Mouse (Mus musculus): ENCODE measurements at regions not wholly inside any gene's neighbourhood (a gene's known extent, or its start where the extent isn't known, plus 50 kb on each side); places are given as distances from the start of the nearest gene placed in this dataset.

DNA sequence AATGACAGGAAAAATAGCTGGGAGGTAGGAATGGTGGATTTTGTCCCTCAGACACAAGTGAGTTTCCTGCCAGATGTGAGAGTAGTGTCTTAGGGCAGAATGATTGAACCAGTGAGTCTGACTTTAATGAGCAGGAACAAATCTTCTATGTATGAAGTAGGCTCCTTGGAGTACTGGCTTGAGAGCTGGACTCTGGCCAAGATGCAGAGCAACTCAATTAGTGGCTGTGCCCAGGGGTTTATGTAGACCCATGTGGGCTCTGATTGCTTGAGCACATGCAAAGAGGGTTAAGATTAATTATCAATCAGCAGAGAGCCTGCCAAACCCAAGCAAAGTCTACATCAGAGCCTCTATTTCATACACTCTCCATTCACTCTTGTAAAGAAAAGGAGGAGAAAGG lies 92.9 kb upstream of the Htr1b start:
- peak; percentile 2 for DNase-seq

DNA sequence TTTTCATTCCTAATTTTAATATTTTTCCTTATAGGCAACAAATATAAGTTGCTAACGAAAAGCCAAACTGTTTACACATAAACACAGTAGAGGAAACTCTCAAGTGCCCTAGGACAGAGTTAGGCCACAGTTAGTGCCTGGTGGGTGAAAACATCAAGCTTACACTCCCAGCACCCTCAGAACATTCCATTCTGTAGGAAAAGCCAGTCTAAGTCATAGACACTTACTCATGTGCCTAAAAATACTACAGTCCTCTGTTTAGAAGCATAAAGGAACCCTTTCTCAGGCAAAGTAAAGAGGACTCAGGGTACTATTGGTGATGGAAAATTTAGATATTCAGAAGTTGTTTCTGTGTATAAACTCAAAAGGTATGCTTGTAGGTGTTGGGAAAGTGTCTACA lies 86.5 kb upstream of the Htr1b start:
- no peak for DNase-seq

DNA sequence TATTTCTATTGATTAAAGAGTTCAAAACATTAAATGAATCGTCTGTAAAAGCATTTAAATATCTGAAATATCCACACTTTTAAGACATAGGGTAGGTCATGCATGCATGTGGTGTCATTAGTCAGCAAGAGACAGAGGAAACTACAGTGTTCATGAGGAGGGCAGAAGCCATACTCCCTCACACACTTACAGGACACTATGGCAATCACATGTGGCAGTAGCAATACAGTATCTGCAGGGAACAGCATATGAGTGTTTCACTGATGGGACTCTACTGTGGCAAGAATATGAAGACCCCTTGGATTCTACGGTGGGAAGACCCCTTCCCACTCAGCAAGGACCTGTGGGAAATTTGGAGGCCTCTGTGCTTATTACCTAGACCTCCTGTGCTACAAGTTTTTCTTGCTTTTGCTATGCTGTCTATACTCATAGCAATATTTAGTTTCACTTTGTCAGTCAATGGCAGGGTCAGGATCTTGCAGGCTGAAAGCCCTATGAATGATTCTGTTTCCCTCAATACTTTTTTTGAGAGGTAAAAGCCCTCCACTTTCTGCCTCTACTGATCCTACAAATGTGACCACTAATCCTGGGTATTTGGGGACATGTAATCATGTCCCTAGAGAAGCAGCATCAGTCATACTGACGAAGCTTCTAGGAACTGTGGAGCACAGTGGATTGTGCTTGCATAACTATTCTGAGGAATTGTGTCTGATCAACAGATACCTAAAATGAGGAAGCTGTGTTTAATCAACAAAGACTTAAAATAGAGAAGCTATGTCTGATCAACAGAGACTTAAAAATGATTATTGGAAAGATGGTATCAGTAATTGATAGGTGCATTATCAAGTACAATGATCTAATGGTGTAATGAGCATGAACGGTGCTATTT lies 83.6 kb upstream of the Htr1b start:
- no peak for DNase-seq

DNA sequence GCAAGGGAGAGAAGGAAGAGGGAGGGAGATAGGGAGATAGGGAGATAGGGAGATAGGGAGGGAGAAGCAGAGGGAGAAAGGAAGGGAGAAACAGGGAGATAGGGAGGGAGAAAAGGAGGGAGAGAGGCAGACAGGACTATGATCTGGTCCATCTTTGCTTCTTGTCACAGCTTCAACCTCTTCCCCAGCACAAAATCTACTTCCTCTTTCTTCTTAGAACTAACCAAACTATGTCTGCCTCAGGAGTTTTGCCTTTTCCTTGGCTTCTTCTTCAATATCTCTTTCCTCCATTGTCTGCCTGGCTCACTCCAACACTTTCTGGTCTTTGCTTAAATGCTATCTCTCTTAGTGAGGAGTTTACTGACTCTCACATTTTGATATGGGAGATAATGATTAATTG lies 57.7 kb upstream of the Htr1b start:
- DNase-seq: no peak

DNA sequence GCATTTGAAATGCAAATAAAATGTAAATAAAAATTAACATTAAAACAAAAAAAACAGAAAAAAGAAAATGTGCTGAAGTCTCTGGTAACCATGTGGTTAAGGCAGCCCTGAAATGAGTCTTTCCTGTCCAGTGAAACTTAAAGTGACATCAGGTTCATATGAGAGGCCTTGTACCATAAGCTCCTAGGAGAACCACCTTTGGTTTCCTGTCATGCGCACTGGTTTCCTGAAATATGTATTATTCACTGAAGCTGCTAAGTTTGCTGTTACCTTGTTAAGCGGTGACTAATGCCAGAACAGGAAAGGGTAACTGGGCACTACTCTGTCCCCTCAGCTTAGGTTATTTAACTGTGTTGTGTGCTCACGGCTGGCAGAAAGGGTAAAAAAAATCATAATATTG lies 56.1 kb upstream of the Htr1b start:
- no peak for DNase-seq

All from lung, postnatal 10 days (tissue).